Mouse (Mus musculus): ENCODE results near the gene Cdkal1. TPM values are rescaled to one million over a fixed set of nuclear protein-coding genes. Genes with fewer than 3 reads are reported as not detected.
A peak's percentile ranks its signal among the peaks of the same experiment; 100 is the strongest.

Gene Cdkal1
- polyA plus RNA-seq, 1 experiment: 4.4 TPM

DNA sequence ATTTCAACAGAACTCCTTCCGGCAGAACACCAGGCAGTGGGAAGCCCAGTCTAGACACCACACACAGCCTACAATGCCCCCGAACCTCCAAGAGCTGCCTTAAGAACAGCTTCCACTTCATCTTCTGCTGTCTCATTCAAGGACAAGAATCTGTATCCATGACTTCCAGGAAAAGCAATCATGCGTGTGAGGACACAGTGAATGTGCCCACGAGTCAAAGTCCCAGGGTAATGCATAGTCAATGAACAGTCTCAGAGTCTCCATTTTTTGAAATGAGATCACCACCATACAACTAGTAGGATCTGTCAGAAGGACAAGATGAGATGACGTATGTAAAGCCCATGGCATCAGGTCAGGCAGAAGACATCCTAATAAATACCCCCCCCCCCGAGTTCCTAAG is 51.4 kb downstream of the Cdkal1 start:
- 61% methylated on average over 6 of the region's 6 CpGs for WGBS
- H3K36me3 ChIP-seq (ENCODE audit: control insufficient read depth, insufficient read depth, low read length): no peaks in the 10 kb centered on the region
- no peaks in the 10 kb centered on the region for H3K27me3 ChIP-seq (replicated peaks; ENCODE audit: control insufficient read depth, insufficient read depth, low read length)
- TF ChIP-seq CTCF (conservative IDR thresholded peaks at IDR 0.05; ENCODE audit: insufficient read depth, insufficient read length, low read depth, low read length): no peak
- TF ChIP-seq POLR2A (IDR thresholded peaks at IDR 0.05; ENCODE audit: low read depth, low read length): no peak
- no peak overlapping the region for H3K4me3 ChIP-seq (ENCODE audit: insufficient read depth, low read depth, low read length)
- peak; percentile 92 for DNase-seq
- H3K27ac ChIP-seq (ENCODE audit: insufficient read depth, low read depth, low read length): peak overlapping the region; percentile 41; the same call in 1 of the 2 replicates
- H3K4me1 ChIP-seq (ENCODE audit: control insufficient read depth, insufficient read depth, low read length): peaks cover 11% of the 10 kb centered on the region

DNA sequence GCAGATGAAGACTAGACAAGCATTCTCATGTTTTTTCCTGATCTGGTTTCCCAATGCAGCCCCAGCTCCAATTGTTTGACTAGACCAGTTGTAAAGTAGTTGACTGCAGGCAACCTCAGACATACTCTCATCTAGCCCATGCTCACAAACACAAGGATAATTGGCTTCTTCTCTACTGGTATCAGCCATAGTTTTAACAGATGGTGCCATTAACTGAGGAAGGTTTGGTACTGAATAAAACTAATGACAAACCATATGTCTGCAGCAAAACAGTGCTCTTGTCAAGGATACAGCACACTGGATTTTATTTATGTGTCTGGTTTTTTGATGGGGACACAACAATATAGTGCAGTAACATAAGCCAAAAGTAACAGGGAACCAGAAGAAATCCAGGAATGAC is 52.8 kb downstream of the Cdkal1 start:
- DNase-seq: no peak
- no peak for TF ChIP-seq CTCF (conservative IDR thresholded peaks at IDR 0.05; ENCODE audit: insufficient read depth, insufficient read length, low read depth, low read length)
- TF ChIP-seq POLR2A (IDR thresholded peaks at IDR 0.05; ENCODE audit: low read depth, low read length): no peak
- H3K27ac ChIP-seq (ENCODE audit: insufficient read depth, low read depth, low read length): no peak overlapping the region
- H3K27me3 ChIP-seq (replicated peaks; ENCODE audit: control insufficient read depth, insufficient read depth, low read length): no peaks in the 10 kb centered on the region
- H3K4me1 ChIP-seq (ENCODE audit: control insufficient read depth, insufficient read depth, low read length): peaks cover 11% of the 10 kb centered on the region
- no peak overlapping the region for H3K4me3 ChIP-seq (ENCODE audit: insufficient read depth, low read depth, low read length)
- no peaks in the 10 kb centered on the region for H3K36me3 ChIP-seq (ENCODE audit: control insufficient read depth, insufficient read depth, low read length)

DNA sequence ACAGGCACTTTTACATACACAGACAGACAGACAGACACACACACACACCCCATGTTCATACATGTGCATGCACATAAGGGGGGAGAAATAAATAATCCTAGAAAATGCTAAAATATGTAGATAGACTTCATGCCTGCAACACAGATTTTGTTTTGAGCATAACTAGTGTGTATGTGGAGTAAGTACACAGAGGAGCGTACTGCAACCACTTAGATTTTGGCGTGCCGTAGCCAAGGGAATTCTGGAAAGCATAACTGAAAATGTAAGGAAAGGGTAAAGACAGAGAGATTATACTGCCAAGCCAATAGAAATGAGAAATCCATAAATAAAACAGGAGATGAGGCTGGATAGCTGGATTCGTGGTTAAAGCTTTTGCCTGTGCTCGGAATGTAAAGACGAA is 55.4 kb downstream of the Cdkal1 start:
- H3K36me3 ChIP-seq (ENCODE audit: control insufficient read depth, insufficient read depth, low read length): no peaks in the 10 kb centered on the region
- TF ChIP-seq POLR2A (IDR thresholded peaks at IDR 0.05; ENCODE audit: low read depth, low read length): no peak
- no peak for TF ChIP-seq CTCF (conservative IDR thresholded peaks at IDR 0.05; ENCODE audit: insufficient read depth, insufficient read length, low read depth, low read length)
- peaks cover 9% of the 10 kb centered on the region for H3K4me1 ChIP-seq (ENCODE audit: control insufficient read depth, insufficient read depth, low read length)
- 98% methylated on average over 6 of the region's 6 CpGs for WGBS
- H3K4me3 ChIP-seq (ENCODE audit: insufficient read depth, low read depth, low read length): no peak overlapping the region
- no peak for DNase-seq
- H3K27ac ChIP-seq (ENCODE audit: insufficient read depth, low read depth, low read length): no peak overlapping the region
- H3K27me3 ChIP-seq (replicated peaks; ENCODE audit: control insufficient read depth, insufficient read depth, low read length): no peaks in the 10 kb centered on the region

DNA sequence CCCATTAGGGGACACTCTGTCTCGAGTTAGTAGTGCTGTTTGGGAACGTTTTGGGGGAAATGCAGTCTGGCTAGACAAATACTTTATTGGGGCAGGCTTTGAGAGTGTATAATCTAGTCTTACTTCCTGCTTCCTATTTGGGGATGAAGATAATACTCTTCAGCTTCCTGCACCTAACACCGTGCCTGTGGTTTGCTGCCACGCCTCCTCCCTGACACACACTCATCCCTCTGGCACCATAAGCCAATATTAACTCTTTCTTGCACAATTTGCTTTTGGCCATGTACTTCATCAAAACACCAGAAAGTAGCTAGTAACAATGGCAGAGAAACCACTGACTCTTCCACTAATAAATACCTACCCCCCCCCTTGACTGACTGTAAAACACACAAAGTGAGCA is 63.4 kb downstream of the Cdkal1 start:
- no peak overlapping the region for H3K27ac ChIP-seq (ENCODE audit: insufficient read depth, low read depth, low read length)
- no peaks in the 10 kb centered on the region for H3K4me1 ChIP-seq (ENCODE audit: control insufficient read depth, insufficient read depth, low read length)
- TF ChIP-seq CTCF (conservative IDR thresholded peaks at IDR 0.05; ENCODE audit: insufficient read depth, insufficient read length, low read depth, low read length) (no peak), POLR2A (IDR thresholded peaks at IDR 0.05; ENCODE audit: low read depth, low read length) (no peak)
- WGBS: 58% methylated on average over 4 of the region's 4 CpGs
- H3K4me3 ChIP-seq (ENCODE audit: insufficient read depth, low read depth, low read length): no peak overlapping the region
- H3K27me3 ChIP-seq (replicated peaks; ENCODE audit: control insufficient read depth, insufficient read depth, low read length): no peaks in the 10 kb centered on the region
- no peak for DNase-seq
- no peaks in the 10 kb centered on the region for H3K36me3 ChIP-seq (ENCODE audit: control insufficient read depth, insufficient read depth, low read length)

DNA sequence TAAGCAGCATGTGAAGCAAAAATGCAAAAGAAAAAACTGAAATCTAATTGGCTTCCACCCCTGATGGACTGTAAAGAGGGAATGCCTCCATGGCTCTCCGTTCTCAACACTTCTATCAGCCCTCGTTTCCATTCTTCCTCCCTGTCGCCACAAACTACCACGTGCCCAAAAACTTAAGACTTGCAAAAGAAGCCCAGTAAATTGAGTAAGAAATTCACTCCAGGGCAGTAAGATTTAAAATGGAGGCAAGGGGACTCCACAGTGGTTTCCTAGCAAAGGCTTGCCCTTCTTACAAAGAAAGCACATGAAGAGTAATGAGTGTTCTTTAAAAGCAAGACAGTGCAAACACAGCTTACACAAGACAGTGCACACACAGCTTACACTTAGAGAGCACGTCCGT is 64.0 kb downstream of the Cdkal1 start:
- Histone ChIP-seq H3K27me3 (replicated peaks; ENCODE audit: control insufficient read depth, insufficient read depth, low read length) (no peaks in the 10 kb centered on the region), H3K4me1 (ENCODE audit: control insufficient read depth, insufficient read depth, low read length) (no peaks in the 10 kb centered on the region), H3K27ac (ENCODE audit: insufficient read depth, low read depth, low read length) (no peak overlapping the region), H3K36me3 (ENCODE audit: control insufficient read depth, insufficient read depth, low read length) (no peaks in the 10 kb centered on the region), H3K4me3 (ENCODE audit: insufficient read depth, low read depth, low read length) (no peak overlapping the region)
- DNase-seq: no peak
- TF ChIP-seq POLR2A (IDR thresholded peaks at IDR 0.05; ENCODE audit: low read depth, low read length) (no peak), CTCF (conservative IDR thresholded peaks at IDR 0.05; ENCODE audit: insufficient read depth, insufficient read length, low read depth, low read length) (no peak)
- 85% methylated on average over 6 of the region's 6 CpGs for WGBS

DNA sequence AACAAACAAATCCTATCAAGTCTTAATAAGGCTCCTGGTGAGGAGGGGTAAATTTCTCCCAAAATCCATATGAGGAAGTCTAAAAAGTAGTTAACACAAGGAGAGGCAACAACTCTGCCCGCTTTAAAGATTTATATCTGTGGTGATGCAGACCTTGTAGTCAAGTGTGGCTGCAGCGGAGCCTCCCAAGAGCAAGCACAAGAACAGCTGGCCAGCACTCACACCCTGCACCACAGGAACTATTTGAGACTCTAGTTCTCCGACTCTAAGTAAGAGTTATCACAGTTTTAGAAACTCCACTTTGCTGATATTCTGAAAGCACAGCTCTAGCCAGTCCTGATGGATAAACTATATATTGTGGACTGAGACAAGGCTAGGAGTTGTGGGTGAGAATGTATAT is 68.5 kb downstream of the Cdkal1 start:
- no peaks in the 10 kb centered on the region for H3K36me3 ChIP-seq (ENCODE audit: control insufficient read depth, insufficient read depth, low read length)
- no peak for TF ChIP-seq POLR2A (IDR thresholded peaks at IDR 0.05; ENCODE audit: low read depth, low read length)
- TF ChIP-seq CTCF (conservative IDR thresholded peaks at IDR 0.05; ENCODE audit: insufficient read depth, insufficient read length, low read depth, low read length): no peak
- H3K4me1 ChIP-seq (ENCODE audit: control insufficient read depth, insufficient read depth, low read length): no peaks in the 10 kb centered on the region
- H3K4me3 ChIP-seq (ENCODE audit: insufficient read depth, low read depth, low read length): no peak overlapping the region
- H3K27me3 ChIP-seq (replicated peaks; ENCODE audit: control insufficient read depth, insufficient read depth, low read length): no peaks in the 10 kb centered on the region
- WGBS: 68% methylated on average over 3 of the region's 3 CpGs
- no peak for DNase-seq
- no peak overlapping the region for H3K27ac ChIP-seq (ENCODE audit: insufficient read depth, low read depth, low read length)

DNA sequence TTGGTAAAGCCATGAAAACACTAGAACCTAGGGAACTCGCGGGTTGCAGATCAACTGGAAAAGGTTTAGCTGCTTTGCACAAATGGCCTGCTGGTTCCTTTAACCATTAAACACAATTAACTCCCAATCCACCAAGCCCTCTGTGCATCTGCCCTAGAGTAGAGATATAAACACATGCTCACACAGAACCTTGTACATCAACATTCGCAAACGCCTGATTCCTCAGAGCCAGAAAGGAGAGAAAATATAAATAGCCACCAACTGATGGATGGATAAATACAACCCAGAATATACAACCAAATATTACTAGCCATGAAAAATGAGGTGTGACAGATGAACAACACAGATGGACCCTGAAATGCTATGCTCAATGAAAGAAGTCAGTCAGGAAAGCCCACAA is 70.6 kb downstream of the Cdkal1 start:
- no peaks in the 10 kb centered on the region for H3K27me3 ChIP-seq (replicated peaks; ENCODE audit: control insufficient read depth, insufficient read depth, low read length)
- H3K4me3 ChIP-seq (ENCODE audit: insufficient read depth, low read depth, low read length): no peak overlapping the region
- 63% methylated on average over 4 of the region's 4 CpGs for WGBS
- H3K4me1 ChIP-seq (ENCODE audit: control insufficient read depth, insufficient read depth, low read length): peaks cover 14% of the 10 kb centered on the region; the same call in 1 of the 2 replicates
- no peak overlapping the region for H3K27ac ChIP-seq (ENCODE audit: insufficient read depth, low read depth, low read length)
- TF ChIP-seq CTCF (conservative IDR thresholded peaks at IDR 0.05; ENCODE audit: insufficient read depth, insufficient read length, low read depth, low read length) (no peak), POLR2A (IDR thresholded peaks at IDR 0.05; ENCODE audit: low read depth, low read length) (no peak)
- H3K36me3 ChIP-seq (ENCODE audit: control insufficient read depth, insufficient read depth, low read length): no peaks in the 10 kb centered on the region
- DNase-seq: no peak

DNA sequence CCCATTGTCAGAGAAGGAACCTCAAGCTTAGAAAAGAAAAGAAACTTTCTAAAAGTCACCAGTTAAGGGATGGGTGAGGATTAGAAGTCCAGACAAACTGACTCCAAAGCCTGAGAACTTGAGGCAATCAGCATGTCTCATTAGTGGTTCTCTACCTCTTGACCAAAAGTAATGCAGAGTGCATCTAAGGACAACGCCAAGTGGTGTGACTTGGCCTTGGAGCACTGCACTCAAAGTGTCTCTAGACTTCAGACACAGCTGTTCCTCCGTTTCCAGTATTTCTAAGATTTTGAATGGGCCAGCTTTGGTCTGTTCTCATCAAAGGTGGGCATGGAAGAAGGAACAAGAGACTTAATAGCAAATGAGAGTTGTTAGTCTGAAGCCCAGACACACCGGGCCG is 74.1 kb downstream of the Cdkal1 start:
- DNase-seq: no peak
- no peaks in the 10 kb centered on the region for H3K36me3 ChIP-seq (ENCODE audit: control insufficient read depth, insufficient read depth, low read length)
- H3K27ac ChIP-seq (ENCODE audit: insufficient read depth, low read depth, low read length): 0 out of 2 replicates have a peak overlapping the region, but pooled peaks have one; percentile 2
- peaks cover 15% of the 10 kb centered on the region; the same call in 1 of the 2 replicates for H3K4me1 ChIP-seq (ENCODE audit: control insufficient read depth, insufficient read depth, low read length)
- no peak overlapping the region for H3K4me3 ChIP-seq (ENCODE audit: insufficient read depth, low read depth, low read length)
- 83% methylated on average over 4 of the region's 4 CpGs for WGBS
- no peaks in the 10 kb centered on the region for H3K27me3 ChIP-seq (replicated peaks; ENCODE audit: control insufficient read depth, insufficient read depth, low read length)
- TF ChIP-seq CTCF (conservative IDR thresholded peaks at IDR 0.05; ENCODE audit: insufficient read depth, insufficient read length, low read depth, low read length): no peak
- no peak for TF ChIP-seq POLR2A (IDR thresholded peaks at IDR 0.05; ENCODE audit: low read depth, low read length)
